Mouse (Mus musculus) olfactory bulb, adult 2 months (tissue): Measurements from ENCODE around the gene Cldn1.

Source experiments
- CTCF ChIP-seq: fragments of 200-500 bp; IDR thresholded peaks from 2 replicates; pipeline ENCODE4 v1.5.1; 2012; ENCODE audit warnings: low read depth, mild to moderate bottlenecking, low read length, moderate library complexity; ENCODE audit not compliant: insufficient read depth
- POLR2A ChIP-seq: fragments of 200-500 bp; IDR thresholded peaks from 2 replicates; pipeline ENCODE4 v1.6.1; 2012; ENCODE audit warnings: mild to moderate bottlenecking, low read depth, low read length, moderate library complexity; ENCODE audit not compliant: insufficient read depth

DNA sequence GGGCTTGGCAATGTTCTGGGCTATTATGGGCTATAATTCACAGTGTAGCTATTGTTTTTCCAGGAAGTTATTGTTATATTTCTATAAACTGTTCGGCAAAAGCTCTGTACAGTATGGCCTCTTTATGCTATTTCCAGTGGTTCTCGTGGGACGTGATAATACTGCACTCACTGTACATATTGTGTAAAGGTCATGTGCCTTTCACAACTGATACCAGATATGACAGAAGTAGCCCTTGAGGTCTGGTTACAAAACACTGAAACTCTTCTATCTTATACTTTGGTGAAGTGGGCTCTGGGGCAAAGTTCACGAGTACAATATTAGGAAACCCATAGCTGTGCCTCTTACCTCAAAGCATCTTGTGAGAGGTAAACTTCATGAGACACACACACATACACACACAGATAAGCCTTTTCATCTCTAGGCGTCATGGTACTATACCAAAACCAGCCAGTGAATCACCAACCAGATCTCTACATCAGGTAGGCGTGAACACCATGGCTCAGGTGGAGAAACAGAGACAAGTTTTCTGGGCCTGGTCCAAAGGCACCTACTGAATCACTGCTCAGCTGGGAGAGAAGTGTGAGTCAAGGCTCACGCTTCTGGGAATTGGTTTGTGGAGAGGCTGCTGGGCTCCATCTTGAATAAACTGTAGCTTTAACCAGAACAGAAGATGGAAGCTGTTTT is 2.5 kb downstream of the Cldn1 start:
- TF ChIP-seq CTCF (no peak), POLR2A (no peak)
